Mouse (Mus musculus) E14TG2a.4 (cell line): Measurements from ENCODE around the gene St6galnac3.

Experiments
- H3K27me3 ChIP-seq: 2 replicates; pipeline ENCODE4 v1.6.1; 2014; ENCODE audit warnings: low read length, control low read depth; ENCODE audit not compliant: insufficient read depth
- H3K36me3 ChIP-seq: 2 replicates; pipeline ENCODE4 v1.6.1; 2014; ENCODE audit warnings: low read length, control low read depth; ENCODE audit not compliant: insufficient read depth
- H3K4me1 ChIP-seq: replicated peaks from 2 replicates; pipeline ENCODE4 v1.6.1; 2014; ENCODE audit warnings: low read depth, low read length, control low read depth
- H3K4me3 ChIP-seq: replicated peaks from 2 replicates; pipeline ENCODE4 v1.5.1; 2014; ENCODE audit warnings: mild to moderate bottlenecking, low read length
- H3K9me3 ChIP-seq: 2 replicates; pipeline ENCODE4 v1.6.1; 2014; ENCODE audit warnings: low read length, control low read depth
- CTCF ChIP-seq: conservative IDR thresholded peaks from 2 replicates; pipeline ENCODE4 v1.5.1; 2014; ENCODE audit warnings: low read length
- NANOG ChIP-seq: IDR thresholded peaks from 2 replicates; pipeline ENCODE4 v1.6.1; 2014; ENCODE audit warnings: borderline replicate concordance, low read length, mixed read lengths
- POU5F1 ChIP-seq: IDR thresholded peaks from 2 replicates; pipeline ENCODE4 v1.6.1; 2014; ENCODE audit warnings: low read length, borderline replicate concordance

Gene St6galnac3

GRCm38 (mm10) chr3:153289971-153290370 lies 435.0 kb downstream of the St6galnac3 start:
- TF ChIP-seq NANOG (no peak), POU5F1 (no peak), CTCF (no peak)
- Histone ChIP-seq H3K9me3 (no peaks in the 10 kb centered on the region), H3K4me3 (no peak overlapping the region), H3K27me3 (no peaks in the 10 kb centered on the region), H3K36me3 (no peaks in the 10 kb centered on the region), H3K4me1 (peaks cover 50% of the 10 kb centered on the region)

GRCm38 (mm10) chr3:153287564-153287963 lies 437.4 kb downstream of the St6galnac3 start:
- no peak for TF ChIP-seq NANOG
- no peak for TF ChIP-seq POU5F1
- TF ChIP-seq CTCF: no peak
- peaks cover 47% of the 10 kb centered on the region for H3K4me1 ChIP-seq
- H3K27me3 ChIP-seq: no peaks in the 10 kb centered on the region
- H3K4me3 ChIP-seq: no peak overlapping the region
- H3K36me3 ChIP-seq: no peaks in the 10 kb centered on the region
- no peaks in the 10 kb centered on the region for H3K9me3 ChIP-seq

- no peak overlapping the region for H3K4me3 ChIP-seq
- no peaks in the 10 kb centered on the region for H3K9me3 ChIP-seq
- peaks cover 42% of the 10 kb centered on the region for H3K4me1 ChIP-seq
- TF ChIP-seq POU5F1 (no peak), NANOG (no peak), CTCF (no peak)
- H3K27me3 ChIP-seq: no peaks in the 10 kb centered on the region
- H3K36me3 ChIP-seq: no peaks in the 10 kb centered on the region
Observed at GRCm38 (mm10) chr3:153287081-153287480, 437.9 kb downstream of the St6galnac3 start.

- H3K36me3 ChIP-seq: no peaks in the 10 kb centered on the region
- no peaks in the 10 kb centered on the region for H3K27me3 ChIP-seq
- H3K9me3 ChIP-seq: no peaks in the 10 kb centered on the region
- no peak overlapping the region for H3K4me3 ChIP-seq
- TF ChIP-seq CTCF (no peak), POU5F1 (no peak), NANOG (no peak)
- peaks cover 34% of the 10 kb centered on the region for H3K4me1 ChIP-seq
Observed at GRCm38 (mm10) chr3:153282123-153282765, 442.7 kb downstream of the St6galnac3 start.

- Histone ChIP-seq H3K4me1 (peaks cover 34% of the 10 kb centered on the region), H3K36me3 (no peaks in the 10 kb centered on the region), H3K4me3 (no peak overlapping the region; the same call in 1 of the 2 replicates), H3K27me3 (no peaks in the 10 kb centered on the region), H3K9me3 (no peaks in the 10 kb centered on the region)
- no peak for TF ChIP-seq CTCF
- no peak for TF ChIP-seq NANOG
- no peak for TF ChIP-seq POU5F1
Observed at GRCm38 (mm10) chr3:153278249-153278648, 446.7 kb downstream of the St6galnac3 start.

- no peaks in the 10 kb centered on the region for H3K27me3 ChIP-seq
- H3K9me3 ChIP-seq: no peaks in the 10 kb centered on the region
- no peaks in the 10 kb centered on the region for H3K36me3 ChIP-seq
- H3K4me1 ChIP-seq: peaks cover 34% of the 10 kb centered on the region
- TF ChIP-seq CTCF: no peak
- TF ChIP-seq NANOG: no peak
- no peak for TF ChIP-seq POU5F1
- peak overlapping the region; percentile 32 for H3K4me3 ChIP-seq
Observed at GRCm38 (mm10) chr3:153277389-153277999, 447.5 kb downstream of the St6galnac3 start.

- no peaks in the 10 kb centered on the region for H3K9me3 ChIP-seq
- TF ChIP-seq CTCF (no peak), NANOG (no peak), POU5F1 (no peak)
- no peaks in the 10 kb centered on the region for H3K36me3 ChIP-seq
- peaks cover 34% of the 10 kb centered on the region for H3K4me1 ChIP-seq
- H3K4me3 ChIP-seq: peak overlapping the region; percentile 32
- no peaks in the 10 kb centered on the region for H3K27me3 ChIP-seq
Observed at GRCm38 (mm10) chr3:153276830-153277388, 448.1 kb downstream of the St6galnac3 start.

- no peak for TF ChIP-seq CTCF
- no peak for TF ChIP-seq POU5F1
- no peak for TF ChIP-seq NANOG
- Histone ChIP-seq H3K9me3 (no peaks in the 10 kb centered on the region), H3K4me1 (peaks cover 34% of the 10 kb centered on the region), H3K27me3 (no peaks in the 10 kb centered on the region), H3K4me3 (0 out of 2 replicates have a peak overlapping the region, but pooled peaks have one; percentile 32), H3K36me3 (no peaks in the 10 kb centered on the region)
Observed at GRCm38 (mm10) chr3:153276101-153276829, 448.7 kb downstream of the St6galnac3 start.
